Mouse (Mus musculus) macrophage (primary cell): Measurements from ENCODE around the gene H2al1m. TPM values are rescaled to one million over a fixed set of nuclear protein-coding genes. Genes with fewer than 3 reads are reported as not detected.
"Not testable (repeated sequence)": the region's sequence is repeated elsewhere in the genome, so short reads cannot be mapped to it uniquely, and the experiment has no call there.

ENCODE experiments used
- H3K27ac ChIP-seq: fragments of 350-480 bp; formaldehyde crosslinking; 2 replicates; pipeline ENCODE4 v1.9.0; 2021
- H3K36me3 ChIP-seq: fragments of 350-480 bp; formaldehyde crosslinking; 2 replicates; pipeline ENCODE4 v1.9.0; 2021; ENCODE audit errors: inconsistent target
- H3K4me3 ChIP-seq: fragments of 350-480 bp; formaldehyde crosslinking; 2 replicates; pipeline ENCODE4 v1.9.0; 2021; ENCODE audit errors: inconsistent target
- H3K79me2 ChIP-seq: fragments of 350-480 bp; formaldehyde crosslinking; 2 replicates; pipeline ENCODE4 v1.9.0; 2021; ENCODE audit errors: inconsistent target
- WGBS: methylation state at CpG from one replicate; pipeline ENCODE4 v1.1.7; 2026; ENCODE audit warnings: inconsistent platforms; ENCODE audit not compliant: missing documents; 5-methylcytosine and 5-hydroxymethylcytosine counted together
- polyA plus RNA-seq: library from polyadenylated mRNA; stranded (reverse); fragments of 250-400 nt; gene quantifications from 3 replicates; pipeline ENCODE4 v1.2.4, GENCODE M21; 2018; ENCODE audit warnings: inconsistent platforms
- total RNA-seq, 78 experiments: library from RNA; depleted of rRNA; stranded (reverse); fragments of 250-400 nt; gene quantifications; 1 replicate in 9 of 78; 2 replicates in 24 of 78; 3 replicates in 43 of 78; 4 replicates in 2 of 78; pipeline ENCODE4 v1.2.4; 2018; ENCODE audit warnings: inconsistent platforms in 56 of 78

The H2al1m gene
- total RNA-seq (2018; cell fraction: chromatin; rRNA removed) = not detected
- under 1 TPM in 8 of 26 experiments, not detected in 18; 0.27 to 0.66 (median 0.44) TPM for total RNA-seq (2018; cell fraction: cytosol; rRNA removed)
- 1 to 10 TPM in 1 of 26 experiments, not detected in 25; 1.4 TPM for total RNA-seq (2018; cell fraction: nucleus; rRNA removed)
- polyA plus RNA-seq = not detected in 3 replicates

DNA sequence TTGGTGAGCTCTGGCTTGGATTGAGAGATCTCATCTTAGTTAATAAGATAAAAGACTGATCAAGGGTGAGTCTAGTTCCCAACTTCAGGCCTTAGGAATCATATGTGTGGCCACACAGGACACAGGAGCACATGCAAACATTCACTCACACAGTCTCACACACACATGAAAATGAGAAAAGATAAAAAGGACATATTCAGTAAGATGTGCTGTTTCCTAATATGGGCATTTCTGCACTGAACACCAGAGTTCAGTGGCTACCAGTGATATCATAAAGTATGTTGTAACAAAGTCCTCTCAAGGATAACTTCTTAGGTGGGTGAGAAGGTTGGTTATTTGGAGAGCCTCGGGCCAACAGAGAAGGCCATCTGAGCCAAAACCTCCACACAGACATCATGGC, at the start of gene H2al1m:
TSS of gene H2al1m (plus strand) at position 301 of the 400 bp plus-strand sequence.
- not testable (repeated sequence) for H3K36me3 ChIP-seq, H3K79me2 ChIP-seq, H3K4me3 ChIP-seq, H3K27ac ChIP-seq
- WGBS = no CpG with 5 or more reads among the region's 1 CpGs

DNA sequence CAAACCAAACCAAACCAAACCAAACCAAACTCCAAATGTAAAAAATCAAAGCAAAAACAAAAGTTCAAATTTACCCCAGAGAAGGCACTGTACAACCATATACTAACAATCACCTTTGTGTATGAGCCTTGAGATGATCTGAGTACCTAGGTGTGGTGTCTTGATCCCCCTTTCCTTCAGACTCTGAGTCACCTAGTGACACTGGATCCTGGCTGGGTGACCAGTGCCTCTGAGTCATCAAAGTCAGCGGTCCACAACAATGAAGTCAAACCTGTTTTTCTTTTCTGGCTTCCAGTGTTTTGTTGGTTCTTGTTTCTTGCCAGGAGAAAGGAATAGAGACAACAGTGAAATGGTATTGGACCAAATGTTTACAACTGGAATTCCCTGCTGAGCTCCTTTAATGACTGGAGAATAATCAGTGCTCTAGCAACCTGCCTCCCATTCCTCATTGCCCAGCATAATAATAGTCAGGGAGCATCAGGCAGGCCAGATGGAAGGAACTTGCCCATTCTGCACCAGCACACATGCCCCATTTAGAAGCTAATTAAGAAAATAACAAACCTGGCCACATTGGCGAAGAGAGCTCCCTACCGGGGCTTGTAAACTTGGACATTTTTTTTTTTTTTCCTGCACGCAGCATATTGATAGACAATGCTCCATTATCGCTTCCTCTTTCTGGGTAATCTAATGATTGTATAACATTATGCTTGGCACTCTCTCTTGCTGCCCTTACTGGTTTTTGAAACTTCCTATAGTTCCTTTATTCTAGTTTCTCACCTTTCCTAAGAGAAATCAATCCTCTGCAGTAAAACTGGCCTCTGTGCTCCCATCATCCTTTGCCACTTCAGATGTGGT, 42.6 kb upstream of the H2al1m start:
- 66% methylated on average over 5 of the region's 5 CpGs for whole genome bisulfite sequencing
- Histone ChIP-seq H3K36me3 (no peaks in the 10 kb centered on the region), H3K4me3 (no peak overlapping the region), H3K27ac (no peak overlapping the region), H3K79me2 (no peaks in the 10 kb centered on the region)

DNA sequence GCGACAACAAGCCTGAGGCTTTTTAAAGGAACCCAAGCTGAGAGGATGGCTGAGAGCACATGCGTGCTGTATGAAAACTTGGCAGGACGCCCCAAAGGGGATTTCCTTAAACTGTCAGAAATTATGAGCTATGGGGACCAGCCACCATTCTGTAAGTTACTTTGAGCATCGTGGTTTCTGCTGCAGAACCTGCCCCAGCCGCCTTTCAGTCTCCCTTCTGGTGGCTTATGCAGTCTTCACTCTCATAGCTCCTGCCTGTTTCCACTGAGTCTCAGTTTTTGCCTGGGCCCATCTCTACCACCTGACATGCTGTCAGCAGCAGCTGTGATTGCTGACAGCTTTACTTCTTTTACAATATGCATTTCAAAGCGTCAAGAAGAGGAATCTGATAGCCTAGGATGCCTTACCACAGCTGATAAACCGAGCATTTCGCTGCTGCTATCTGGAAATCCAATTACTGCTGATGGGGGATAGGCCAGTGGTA, 40.1 kb upstream of the H2al1m start:
- H3K79me2 ChIP-seq = no peaks in the 10 kb centered on the region
- H3K36me3 ChIP-seq = no peaks in the 10 kb centered on the region
- 42% methylated on average over 8 of the region's 8 CpGs for WGBS
- no peak overlapping the region for H3K4me3 ChIP-seq
- no peak overlapping the region for H3K27ac ChIP-seq

DNA sequence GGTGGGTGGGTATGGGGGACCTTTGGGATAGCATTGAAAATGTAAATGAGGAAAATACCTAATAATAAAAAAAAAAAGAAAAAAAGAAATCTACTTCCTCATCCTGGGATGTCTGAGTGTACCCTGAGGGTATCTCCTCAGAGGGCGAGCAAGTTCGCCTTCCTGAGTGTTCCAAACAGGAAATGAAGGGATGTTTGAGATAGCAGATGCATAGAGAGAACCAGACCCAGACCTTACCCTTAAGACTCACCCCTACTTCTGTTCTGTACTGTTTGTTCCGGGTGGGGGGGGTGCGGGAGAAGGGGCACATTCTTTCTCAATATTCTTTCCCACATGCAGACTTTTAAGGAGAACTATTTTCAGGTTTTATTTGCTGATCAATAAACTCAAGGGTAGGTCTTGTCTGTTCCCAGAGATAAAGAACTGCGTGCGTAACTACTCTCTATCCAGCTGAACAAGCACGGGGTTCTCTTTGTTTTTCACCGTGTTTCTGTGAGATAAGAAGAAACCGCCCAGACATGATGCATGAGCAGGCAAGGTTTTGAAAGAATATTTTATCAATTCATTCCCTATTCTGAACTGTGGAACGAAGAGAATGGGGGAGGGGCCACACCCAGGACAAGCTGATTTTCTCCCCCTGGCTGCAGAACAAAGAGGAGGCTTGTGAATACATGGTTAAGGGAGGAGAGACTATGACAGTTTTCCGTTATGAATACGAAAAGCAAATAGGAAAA, 38.8 kb upstream of the H2al1m start:
- 50% methylated on average over 12 of the region's 12 CpGs for WGBS
- no peak overlapping the region for H3K27ac ChIP-seq
- H3K79me2 ChIP-seq = no peaks in the 10 kb centered on the region
- no peaks in the 10 kb centered on the region for H3K36me3 ChIP-seq
- H3K4me3 ChIP-seq = no peak overlapping the region

GRCm38 (mm10) chrX:9248911-9249310, 34.7 kb upstream of the H2al1m start:
- no peaks in the 10 kb centered on the region for H3K79me2 ChIP-seq
- WGBS = 86% methylated on average over 5 of the region's 5 CpGs
- no peak overlapping the region for H3K27ac ChIP-seq

DNA sequence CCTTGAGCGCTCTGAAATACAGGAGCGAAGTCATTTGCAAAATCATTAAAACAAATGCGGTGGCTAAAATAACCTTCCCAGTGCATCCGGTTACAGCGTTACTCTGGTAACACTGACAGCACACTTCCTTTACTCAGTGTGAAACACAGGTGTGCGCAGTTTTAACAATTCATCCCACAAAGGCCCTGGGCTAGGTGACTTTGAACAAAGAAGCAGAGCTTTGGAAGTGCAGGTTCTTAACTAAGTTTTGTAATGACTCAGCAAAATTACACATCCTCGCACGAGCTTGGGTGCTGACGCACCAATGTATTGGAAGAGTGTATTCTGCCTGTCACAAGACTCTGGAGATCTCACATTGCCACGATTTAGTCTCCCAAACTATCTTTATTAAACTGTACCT, 29.6 kb upstream of the H2al1m start:
- no peak overlapping the region for H3K4me3 ChIP-seq
- WGBS = 40% methylated on average over 10 of the region's 10 CpGs
- H3K27ac ChIP-seq = no peak overlapping the region
- H3K79me2 ChIP-seq = no peaks in the 10 kb centered on the region
- no peaks in the 10 kb centered on the region for H3K36me3 ChIP-seq

More at GRCm38 (mm10) chrX:9248911-9249310, 34.7 kb upstream of the H2al1m start:
- Histone ChIP-seq H3K4me3 (no peak overlapping the region), H3K36me3 (no peaks in the 10 kb centered on the region)

DNA sequence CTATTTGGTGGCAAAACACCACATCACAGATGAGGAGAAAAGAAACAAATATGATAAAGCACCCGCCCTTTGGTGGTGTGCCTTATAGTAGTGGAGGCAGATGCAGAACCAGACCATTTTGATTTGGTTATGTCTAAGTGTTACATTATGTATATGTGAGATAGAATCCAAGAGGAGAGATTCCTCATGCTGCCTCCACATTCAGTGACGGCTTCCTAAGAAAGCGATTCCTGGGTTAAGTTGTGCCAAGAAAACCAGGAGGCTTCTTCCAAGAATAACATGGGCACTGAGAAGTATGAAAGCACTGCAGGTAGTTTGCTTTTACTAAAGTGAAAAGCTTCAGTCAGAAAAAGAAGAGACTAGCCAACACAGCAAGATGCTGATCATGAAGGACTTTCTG, 28.7 kb upstream of the H2al1m start:
- Histone ChIP-seq H3K27ac (no peak overlapping the region), H3K79me2 (no peaks in the 10 kb centered on the region), H3K4me3 (no peak overlapping the region), H3K36me3 (no peaks in the 10 kb centered on the region)
- 98% methylated on average over 3 of the region's 3 CpGs for WGBS

GRCm38 (mm10) chrX:9256766-9257165, 26.8 kb upstream of the H2al1m start, which contains the start of gene Gm14862:
Gene Gm14862, minus strand, starts transcription at chrX:9256899.
- H3K27ac ChIP-seq = no peak within 1 kb of the TSS
- H3K4me3 ChIP-seq = no peak within 1 kb of the TSS

GRCm38 (mm10) chrX:9257831-9258230, 25.7 kb upstream of the H2al1m start:
- no peak overlapping the region for H3K27ac ChIP-seq
- H3K4me3 ChIP-seq = no peak overlapping the region
- no peaks in the 10 kb centered on the region for H3K36me3 ChIP-seq
- WGBS = 71% methylated on average over 7 of the region's 7 CpGs
- no peaks in the 10 kb centered on the region for H3K79me2 ChIP-seq

More at GRCm38 (mm10) chrX:9256766-9257165, 26.8 kb upstream of the H2al1m start, which contains the start of gene Gm14862:
- H3K79me2 ChIP-seq = no peaks in the 10 kb centered on the region
- WGBS = 81% methylated on average over 5 of the region's 5 CpGs
- H3K36me3 ChIP-seq = no peaks in the 10 kb centered on the region

- H3K79me2 ChIP-seq = no peaks in the 10 kb centered on the region
- 31% methylated on average over 1 of the region's 1 CpGs for WGBS
- no peak overlapping the region for H3K4me3 ChIP-seq
- H3K36me3 ChIP-seq = no peaks in the 10 kb centered on the region
- H3K27ac ChIP-seq = no peak overlapping the region
Observed at GRCm38 (mm10) chrX:9259267-9259666, 24.3 kb upstream of the H2al1m start.

GRCm38 (mm10) chrX:9271112-9271511, 12.5 kb upstream of the H2al1m start:
- no peak overlapping the region for H3K4me3 ChIP-seq
- 76% methylated on average over 3 of the region's 3 CpGs for WGBS
- H3K27ac ChIP-seq = no peak overlapping the region
- no peaks in the 10 kb centered on the region for H3K79me2 ChIP-seq
- no peaks in the 10 kb centered on the region for H3K36me3 ChIP-seq

- Histone ChIP-seq H3K4me3 (peak overlapping the region; percentile 29; the same call in 1 of the 2 replicates), H3K36me3 (no peaks in the 10 kb centered on the region), H3K79me2 (no peaks in the 10 kb centered on the region), H3K27ac (no peak overlapping the region)
- WGBS = 34% methylated on average over 7 of the region's 8 CpGs
Observed at GRCm38 (mm10) chrX:9271947-9272459, 11.6 kb upstream of the H2al1m start.

DNA sequence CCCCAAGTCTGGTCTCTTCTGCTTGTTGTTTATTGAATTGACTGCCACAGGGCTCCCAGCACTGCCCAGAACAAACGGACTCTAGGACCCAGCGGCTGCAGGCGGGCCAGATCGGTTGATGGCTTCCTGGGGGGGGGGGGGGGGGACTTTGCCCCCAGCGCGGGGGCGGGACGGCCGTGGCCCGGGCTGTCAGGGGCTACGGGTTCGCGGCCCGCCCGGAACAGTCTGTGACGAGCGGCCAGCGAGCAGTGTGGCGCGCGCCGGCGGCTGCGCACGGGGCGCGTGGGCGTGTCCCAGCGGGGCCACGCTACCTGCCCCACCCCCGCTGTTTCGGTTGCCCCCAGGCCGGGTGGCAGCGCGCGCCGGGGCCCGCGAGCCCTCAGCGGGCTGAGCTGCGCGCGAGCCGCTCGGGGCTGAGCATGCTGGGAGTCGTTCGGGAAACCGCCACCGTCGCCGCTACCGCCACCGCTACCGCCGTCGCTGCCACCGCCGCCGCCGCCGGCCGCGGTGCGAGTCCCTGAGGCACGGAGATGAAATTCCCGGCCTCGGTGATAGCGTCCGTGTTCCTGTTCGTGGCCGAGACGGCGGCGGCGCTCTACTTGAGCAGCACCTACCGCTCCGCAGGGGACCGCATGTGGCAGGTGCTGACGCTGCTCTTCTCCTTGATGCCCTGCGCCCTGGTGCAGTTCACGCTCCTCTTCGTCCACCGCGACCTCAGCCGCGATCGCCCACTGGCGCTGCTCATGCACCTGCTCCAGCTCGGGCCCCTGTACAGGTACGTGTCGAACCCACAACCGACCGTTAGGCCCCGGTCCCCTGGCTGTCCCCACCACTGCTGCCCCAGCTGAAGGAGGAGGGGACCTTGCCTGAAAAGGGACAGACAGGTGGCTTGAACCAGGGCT, 10.9 kb upstream of the H2al1m start, which contains the start of gene Xk:
TSS of gene Xk (plus strand) at position 297 of the 902 bp plus-strand sequence.
- WGBS = 13% methylated on average over 69 of the region's 94 CpGs
- no peaks in the 10 kb centered on the region for H3K79me2 ChIP-seq
- H3K27ac ChIP-seq = no peak within 1 kb of the TSS
- no peaks in the 10 kb centered on the region for H3K36me3 ChIP-seq
- peak within 1 kb of the TSS; percentile 29; the same call in 1 of the 2 replicates for H3K4me3 ChIP-seq
